Mouse (Mus musculus): Measurements from ENCODE around the gene Sun2.
A peak's percentile ranks its signal among the peaks of the same experiment; 100 is the strongest.

GRCm38 (mm10) chr15:79686046-79686869, 56.1 kb downstream of the Sun2 start:
- no peak for TF ChIP-seq CTCF (IDR thresholded peaks at IDR 0.05; ENCODE audit: low read depth)
- peak; percentile 79 for TF ChIP-seq EP300 (IDR thresholded peaks at IDR 0.05; ENCODE audit: low read depth)
